Mouse (Mus musculus) forebrain, postnatal 0 days (tissue): ENCODE results near the gene Dnm1l. TPM values are rescaled to one million over a fixed set of nuclear protein-coding genes. Genes with fewer than 3 reads are reported as not detected.
A peak's percentile ranks its signal among the peaks of the same experiment; 100 is the strongest.
"Not testable (repeated sequence)": the region's sequence is repeated elsewhere in the genome, so short reads cannot be mapped to it uniquely, and the experiment has no call there.

Experiments used
- ATAC-seq: fragments of 200-750 bp; cut with Nextera tagmentation; 2 replicates; pipeline ENCODE4 v1.8.0; 2017; ENCODE audit warnings: mild to moderate bottlenecking, moderate library complexity
- DNase-seq: peaks from one replicate; pipeline ENCODE4 v3.0.0-alpha.2; 2015
- H3K27ac ChIP-seq: fragments of 300-500 bp; sonication (generic); 2 replicates; pipeline ENCODE4 v1.5.1; 2014; ENCODE audit warnings: low read depth, mild to moderate bottlenecking, antibody characterized with exemption, low read length, moderate library complexity, mixed read lengths
- H3K27me3 ChIP-seq: fragments of 300-500 bp; sonication (generic); 2 replicates; pipeline ENCODE4 v1.6.1; 2014; ENCODE audit warnings: mild to moderate bottlenecking, low read length, mixed read lengths; ENCODE audit not compliant: insufficient read depth
- H3K36me3 ChIP-seq: fragments of 300-500 bp; sonication (generic); 2 replicates; pipeline ENCODE4 v1.6.1; 2014; ENCODE audit warnings: mild to moderate bottlenecking, moderate library complexity; ENCODE audit not compliant: insufficient read depth
- H3K4me1 ChIP-seq: fragments of 300-500 bp; sonication (generic); 2 replicates; pipeline ENCODE4 v1.6.1; 2014; ENCODE audit warnings: antibody characterized with exemption; ENCODE audit not compliant: insufficient read depth
- H3K4me2 ChIP-seq: fragments of 300-500 bp; sonication (generic); 2 replicates; pipeline ENCODE4 v1.6.1; 2014; ENCODE audit warnings: low read depth, mild to moderate bottlenecking, moderate library complexity
- H3K4me3 ChIP-seq: fragments of 300-500 bp; sonication (generic); 2 replicates; pipeline ENCODE4 v1.5.1; 2014; ENCODE audit warnings: low read depth, low read length, mixed read lengths
- H3K9ac ChIP-seq: fragments of 300-500 bp; sonication (generic); 2 replicates; pipeline ENCODE4 v1.6.1; 2014; ENCODE audit warnings: mild to moderate bottlenecking
- H3K9me3 ChIP-seq: fragments of 300-500 bp; sonication (generic); 2 replicates; pipeline ENCODE4 v1.6.1; 2016; ENCODE audit warnings: low read length
- CTCF ChIP-seq: sonication (generic); IDR thresholded peaks from 2 replicates; pipeline ENCODE4 v1.5.1; 2016; ENCODE audit warnings: antibody characterized with exemption, control low read depth, low read depth
- WGBS: fragments of 180-500 bp; shearing (Covaris S2); extraction: QIAGEN DNeasy Blood & Tissue Kit; methylation state at CpG from one replicate; pipeline ENCODE4 v1.1.7; 2014; 5-methylcytosine and 5-hydroxymethylcytosine counted together
- polyA plus RNA-seq: library from polyadenylated mRNA; unstranded; fragments of >200 nt; fragmentation: Nextera tagmentation; extraction: Ambion mirVana; gene quantifications from 2 replicates; pipeline ENCODE4 v1.2.1, GENCODE M21; 2015
- total RNA-seq: library from RNA; depleted of rRNA; stranded (reverse); fragments of >200 nt; gene quantifications from 2 replicates; pipeline ENCODE4 v1.2.3, GENCODE M21; 2014; rRNA removed

The Dnm1l gene
- total RNA-seq = 112 and 121 TPM in 2 replicates
- polyA plus RNA-seq = 83.3 and 105 TPM in 2 replicates

- DNase-seq (peak; percentile 94), ATAC-seq (peak; percentile 99)
- TF ChIP-seq CTCF = peak; percentile 49
- peaks cover 12% of the 10 kb centered on the region for H3K4me1 ChIP-seq
- peak within 1 kb of the TSS; percentile 90 for H3K9ac ChIP-seq
- H3K27ac ChIP-seq = peak within 1 kb of the TSS; percentile 87
- no peaks in the 10 kb centered on the region for H3K36me3 ChIP-seq
- WGBS = 1% methylated on average over 55 of the region's 55 CpGs
- H3K4me2 ChIP-seq = peak within 1 kb of the TSS; percentile 61
- peak within 1 kb of the TSS; percentile 97 for H3K4me3 ChIP-seq
- H3K27me3 ChIP-seq = no peaks in the 10 kb centered on the region
- no peaks in the 10 kb centered on the region for H3K9me3 ChIP-seq
Observed at GRCm38 (mm10) chr16:16358481-16359100, at the start of gene Dnm1l. TSS of gene Dnm1l (minus strand) at chr16:16358959.

GRCm38 (mm10) chr16:16367217-16367616, 8.5 kb upstream of the Dnm1l start:
- not testable (repeated sequence) for H3K9me3 ChIP-seq, ATAC-seq, H3K27ac ChIP-seq, H3K4me2 ChIP-seq, H3K4me3 ChIP-seq, H3K4me1 ChIP-seq, DNase-seq, H3K36me3 ChIP-seq, H3K27me3 ChIP-seq, H3K9ac ChIP-seq
- 74% methylated on average over 8 of the region's 9 CpGs for WGBS

- peak overlapping the region; percentile 90 for H3K9ac ChIP-seq
Observed at GRCm38 (mm10) chr16:16359101-16359482, 333 bp upstream of the Dnm1l start.

GRCm38 (mm10) chr16:16357908-16358307, 851 bp downstream of the Dnm1l start:
- no peak for ATAC-seq
- Histone ChIP-seq H3K27ac (peak overlapping the region; percentile 87; the same call in 1 of the 2 replicates), H3K4me3 (peak overlapping the region; percentile 97), H3K9ac (peak overlapping the region; percentile 90), H3K27me3 (no peaks in the 10 kb centered on the region), H3K36me3 (no peaks in the 10 kb centered on the region), H3K4me2 (peak overlapping the region; percentile 61), H3K9me3 (no peaks in the 10 kb centered on the region), H3K4me1 (peaks cover 12% of the 10 kb centered on the region)
- 8% methylated on average over 6 of the region's 6 CpGs for WGBS
- DNase-seq = peak; percentile 23
- peak; percentile 59 for TF ChIP-seq CTCF

More at GRCm38 (mm10) chr16:16359101-16359482, 333 bp upstream of the Dnm1l start:
- peak overlapping the region; percentile 61 for H3K4me2 ChIP-seq
- WGBS = 53% methylated on average over 9 of the region's 9 CpGs
- H3K4me3 ChIP-seq = peak overlapping the region; percentile 97
- peak overlapping the region; percentile 87 for H3K27ac ChIP-seq
- peaks cover 12% of the 10 kb centered on the region for H3K4me1 ChIP-seq
- H3K27me3 ChIP-seq, DNase-seq, H3K9me3 ChIP-seq, H3K36me3 ChIP-seq: not testable (repeated sequence)
- peak; percentile 23 for ATAC-seq

- no peak for DNase-seq
- TF ChIP-seq CTCF = no peak
- WGBS = 89% methylated on average over 5 of the region's 5 CpGs
Observed at GRCm38 (mm10) chr16:16346420-16346819, 12.3 kb downstream of the Dnm1l start.

GRCm38 (mm10) chr16:16325775-16326336, 32.9 kb downstream of the Dnm1l start:
- Histone ChIP-seq H3K36me3 (peaks cover 43% of the 10 kb centered on the region), H3K9ac (no peak overlapping the region), H3K27me3 (no peaks in the 10 kb centered on the region), H3K9me3 (no peaks in the 10 kb centered on the region), H3K4me2 (no peak overlapping the region), H3K27ac (no peak overlapping the region), H3K4me3 (no peak overlapping the region), H3K4me1 (no peaks in the 10 kb centered on the region)
- 57% methylated on average over 5 of the region's 5 CpGs for WGBS
- DNase-seq = no peak
- no peak for TF ChIP-seq CTCF
- ATAC-seq = no peak

More at GRCm38 (mm10) chr16:16346420-16346819, 12.3 kb downstream of the Dnm1l start:
- H3K4me1 ChIP-seq = no peaks in the 10 kb centered on the region
- H3K27ac ChIP-seq = no peak overlapping the region
- no peaks in the 10 kb centered on the region for H3K9me3 ChIP-seq
- no peaks in the 10 kb centered on the region for H3K27me3 ChIP-seq
- H3K9ac ChIP-seq = no peak overlapping the region
- H3K4me2 ChIP-seq = no peak overlapping the region
- no peak overlapping the region for H3K4me3 ChIP-seq
- H3K36me3 ChIP-seq = 0 out of 2 replicates have a peak, but pooled peaks cover 6% of the 10 kb centered on the region
- no peak for ATAC-seq

- H3K9ac ChIP-seq = no peak overlapping the region
- no peak for DNase-seq
- H3K4me3 ChIP-seq = no peak overlapping the region
- no peaks in the 10 kb centered on the region for H3K27me3 ChIP-seq
- WGBS = 83% methylated on average over 5 of the region's 5 CpGs
- no peak overlapping the region for H3K4me2 ChIP-seq
- H3K4me1 ChIP-seq = no peaks in the 10 kb centered on the region
- H3K27ac ChIP-seq = no peak overlapping the region
- no peaks in the 10 kb centered on the region for H3K9me3 ChIP-seq
- H3K36me3 ChIP-seq = peaks cover 44% of the 10 kb centered on the region
- no peak for ATAC-seq
- no peak for TF ChIP-seq CTCF
Observed at GRCm38 (mm10) chr16:16311319-16311718, 47.4 kb downstream of the Dnm1l start.
